Mouse (Mus musculus) stomach, embryonic 14.5 days (tissue): ENCODE data around the gene Malrd1. TPM values are rescaled to one million over a fixed set of nuclear protein-coding genes. Genes with fewer than 3 reads are reported as not detected.

Experiments
- ATAC-seq: fragments of 200-750 bp; cut with Nextera tagmentation; 2 replicates; pipeline ENCODE4 v1.8.0; 2017; ENCODE audit warnings: low read depth, moderate TSS enrichment; ENCODE audit not compliant: insufficient number of reproducible peaks, insufficient read depth, low FRiP score
- H3K27ac ChIP-seq: fragments of 300-500 bp; sonication (generic); 2 replicates; pipeline ENCODE4 v1.5.1; 2014; ENCODE audit warnings: mild to moderate bottlenecking, low read length, moderate library complexity, mixed read lengths
- H3K27me3 ChIP-seq: fragments of 300-500 bp; sonication (generic); 2 replicates; pipeline ENCODE4 v1.6.1; 2014; ENCODE audit warnings: low read length, control low read depth, mixed read lengths; ENCODE audit not compliant: control insufficient read depth, insufficient read depth
- H3K36me3 ChIP-seq: fragments of 300-500 bp; sonication (generic); 2 replicates; pipeline ENCODE4 v1.6.1; 2014; ENCODE audit warnings: mild to moderate bottlenecking, control low read depth, low read length, moderate library complexity, mixed read lengths; ENCODE audit not compliant: control insufficient read depth, insufficient read depth
- H3K4me1 ChIP-seq: fragments of 300-500 bp; sonication (generic); 2 replicates; pipeline ENCODE4 v1.6.1; 2014; ENCODE audit warnings: low read length, control low read depth, mixed read lengths; ENCODE audit not compliant: control insufficient read depth, insufficient read depth
- H3K4me2 ChIP-seq: fragments of 300-500 bp; sonication (generic); replicated peaks from 2 replicates; pipeline ENCODE4 v1.6.1; 2014; ENCODE audit warnings: low read depth, low read length, control low read depth
- H3K4me3 ChIP-seq: fragments of 300-500 bp; sonication (generic); 2 replicates; pipeline ENCODE4 v1.5.1; 2014; ENCODE audit warnings: low read depth, low read length, control low read depth
- H3K9ac ChIP-seq: fragments of 300-500 bp; sonication (generic); replicated peaks from 2 replicates; pipeline ENCODE4 v1.6.1; 2014; ENCODE audit warnings: low read depth, mild to moderate bottlenecking, control low read depth, low read length, moderate library complexity, mixed read lengths
- H3K9me3 ChIP-seq: fragments of 300-500 bp; sonication (generic); 2 replicates; pipeline ENCODE4 v1.6.1; 2016; ENCODE audit warnings: low read depth, low read length, control low read depth; ENCODE audit not compliant: control insufficient read depth
- WGBS: fragments of 180-500 bp; shearing (Covaris S2); extraction: QIAGEN DNeasy Blood & Tissue Kit; methylation state at CpG from one replicate; pipeline ENCODE4 v1.1.7; 2014; 5-methylcytosine and 5-hydroxymethylcytosine counted together
- polyA plus RNA-seq: library from polyadenylated mRNA; unstranded; fragments of >200 nt; fragmentation: Nextera tagmentation; extraction: Ambion mirVana; gene quantifications from 2 replicates; pipeline ENCODE4 v1.2.1, GENCODE M21; 2014

Gene Malrd1
- 0.12 and 0.13 TPM in 2 replicates for polyA plus RNA-seq

- Histone ChIP-seq H3K4me2 (no peak within 1 kb of the TSS), H3K9ac (no peak within 1 kb of the TSS), H3K9me3 (peaks cover 12% of the 10 kb centered on the region; the same call in 1 of the 2 replicates), H3K4me3 (no peak within 1 kb of the TSS), H3K27me3 (no peaks in the 10 kb centered on the region), H3K4me1 (no peaks in the 10 kb centered on the region), H3K27ac (no peak within 1 kb of the TSS), H3K36me3 (no peaks in the 10 kb centered on the region)
- ATAC-seq, result no peak
- WGBS, result 77% methylated on average over 2 of the region's 2 CpGs
Measured at GRCm38 (mm10) chr2:15526241-15526924, at the start of gene Malrd1. Malrd1 (plus strand) TSS chr2:15526479.

GRCm38 (mm10) chr2:15538643-15539042, 12.4 kb downstream of the Malrd1 start:
- Histone ChIP-seq H3K36me3 (no peaks in the 10 kb centered on the region), H3K27ac (no peak overlapping the region), H3K9me3 (no peaks in the 10 kb centered on the region), H3K4me1 (no peaks in the 10 kb centered on the region), H3K4me2 (no peak overlapping the region), H3K4me3 (no peak overlapping the region), H3K27me3 (no peaks in the 10 kb centered on the region), H3K9ac (no peak overlapping the region)
- 67% methylated on average over 1 of the region's 1 CpGs for WGBS
- ATAC-seq, result no peak

- H3K4me1 ChIP-seq, result no peaks in the 10 kb centered on the region
- no peak overlapping the region for H3K27ac ChIP-seq
- no peaks in the 10 kb centered on the region for H3K9me3 ChIP-seq
- no peak overlapping the region for H3K9ac ChIP-seq
- H3K27me3 ChIP-seq, result no peaks in the 10 kb centered on the region
- WGBS, result 56% methylated on average over 4 of the region's 4 CpGs
- H3K4me3 ChIP-seq, result no peak overlapping the region
- no peaks in the 10 kb centered on the region for H3K36me3 ChIP-seq
- H3K4me2 ChIP-seq, result no peak overlapping the region
- peak; percentile 79 for ATAC-seq
Measured at GRCm38 (mm10) chr2:15613327-15613948, 87.2 kb downstream of the Malrd1 start.

- no peak for ATAC-seq
- 65% methylated on average over 5 of the region's 5 CpGs for WGBS
- no peaks in the 10 kb centered on the region for H3K27me3 ChIP-seq
Measured at GRCm38 (mm10) chr2:15614026-15614425, 87.7 kb downstream of the Malrd1 start.

GRCm38 (mm10) chr2:15635761-15636160, 109.5 kb downstream of the Malrd1 start:
- WGBS, result 87% methylated on average over 1 of the region's 1 CpGs
- H3K36me3 ChIP-seq, result no peaks in the 10 kb centered on the region
- H3K4me3 ChIP-seq, result no peak overlapping the region
- no peaks in the 10 kb centered on the region for H3K27me3 ChIP-seq
- H3K27ac ChIP-seq, result no peak overlapping the region
- H3K4me1 ChIP-seq, result no peaks in the 10 kb centered on the region
- no peak overlapping the region for H3K4me2 ChIP-seq
- no peak for ATAC-seq
- no peak overlapping the region for H3K9ac ChIP-seq
- H3K9me3 ChIP-seq, result no peaks in the 10 kb centered on the region

More at GRCm38 (mm10) chr2:15614026-15614425, 87.7 kb downstream of the Malrd1 start:
- Histone ChIP-seq H3K9ac (no peak overlapping the region), H3K36me3 (no peaks in the 10 kb centered on the region), H3K4me3 (no peak overlapping the region), H3K4me1 (no peaks in the 10 kb centered on the region), H3K27ac (no peak overlapping the region), H3K9me3 (no peaks in the 10 kb centered on the region), H3K4me2 (no peak overlapping the region)

- Histone ChIP-seq H3K4me1 (no peaks in the 10 kb centered on the region), H3K9me3 (no peaks in the 10 kb centered on the region), H3K4me2 (no peak overlapping the region), H3K9ac (no peak overlapping the region), H3K4me3 (no peak overlapping the region), H3K27ac (no peak overlapping the region), H3K36me3 (no peaks in the 10 kb centered on the region), H3K27me3 (no peaks in the 10 kb centered on the region)
- 78% methylated on average over 1 of the region's 1 CpGs for WGBS
- no peak for ATAC-seq
Measured at GRCm38 (mm10) chr2:15643864-15644263, 117.6 kb downstream of the Malrd1 start.

GRCm38 (mm10) chr2:15656388-15656787, 130.1 kb downstream of the Malrd1 start:
- Histone ChIP-seq H3K36me3 (no peaks in the 10 kb centered on the region), H3K9ac (no peak overlapping the region), H3K4me1 (no peaks in the 10 kb centered on the region), H3K9me3 (no peaks in the 10 kb centered on the region), H3K27ac (no peak overlapping the region), H3K4me2 (no peak overlapping the region), H3K27me3 (no peaks in the 10 kb centered on the region), H3K4me3 (no peak overlapping the region)
- no peak for ATAC-seq
- WGBS, result 67% methylated on average over 1 of the region's 1 CpGs

GRCm38 (mm10) chr2:15702977-15703376, 176.7 kb downstream of the Malrd1 start:
- H3K36me3 ChIP-seq, result no peaks in the 10 kb centered on the region
- no peaks in the 10 kb centered on the region for H3K4me1 ChIP-seq
- H3K27ac ChIP-seq, result no peak overlapping the region
- H3K4me3 ChIP-seq, result no peak overlapping the region
- no peaks in the 10 kb centered on the region for H3K9me3 ChIP-seq
- H3K4me2 ChIP-seq, result no peak overlapping the region
- no peak for ATAC-seq
- 77% methylated on average over 3 of the region's 3 CpGs for WGBS
- H3K27me3 ChIP-seq, result no peaks in the 10 kb centered on the region
- H3K9ac ChIP-seq, result no peak overlapping the region
